Mouse (Mus musculus): Measurements from ENCODE around the gene Tas2r119.

DNA sequence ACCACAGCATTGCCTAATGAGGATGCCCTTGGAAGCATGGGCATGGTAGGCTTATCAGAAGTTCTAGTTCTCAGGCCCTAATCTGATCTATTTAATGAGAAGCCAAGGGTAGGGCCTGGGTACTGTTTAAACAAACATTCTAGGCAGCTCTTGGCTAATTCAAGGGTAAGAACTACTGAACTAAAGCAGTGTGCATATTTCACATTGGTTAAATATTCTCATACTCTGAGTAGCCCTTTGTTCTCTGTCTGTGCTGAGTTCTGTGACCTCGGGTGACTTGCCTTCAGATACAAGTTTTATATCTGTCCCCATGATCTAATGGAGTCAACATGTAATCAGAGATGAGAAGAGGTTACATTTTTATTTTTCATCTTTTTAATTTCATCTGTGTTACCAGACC, 15.9 kb downstream of the Tas2r119 start:
- TF ChIP-seq POLR2A (IDR thresholded peaks at IDR 0.05; ENCODE audit: insufficient read depth, low read depth, low read length) = no peak
- TF ChIP-seq CTCF (IDR thresholded peaks at IDR 0.05) = no peak
